Mouse (Mus musculus) CH12.LX (cell line): ENCODE data around the gene Tmem38b.

Experiments
- CTCF ChIP-seq, 2 experiments: IDR thresholded peaks in 1 of 2; conservative IDR thresholded peaks in 1 of 2; 2 replicates each; pipeline ENCODE4 v1.5.1; 2011 to 2012; ENCODE audit warnings: low read depth in 2 of 2, low read length in 2 of 2, improper control_type of control experiment in 1 of 2, inconsistent platforms in 1 of 2, mild to moderate bottlenecking in 1 of 2, moderate library complexity in 1 of 2
- E2F4 ChIP-seq: IDR thresholded peaks from 2 replicates; pipeline ENCODE4 v1.6.1; 2011; ENCODE audit warnings: low read depth, low read length, improper control_type of control experiment; ENCODE audit not compliant: insufficient replicate concordance
- EP300 ChIP-seq: IDR thresholded peaks from 2 replicates; pipeline ENCODE4 v1.6.1; 2011; ENCODE audit warnings: low read length, improper control_type of control experiment
- HCFC1 ChIP-seq: IDR thresholded peaks from 2 replicates; pipeline ENCODE4 v1.6.1; 2012; ENCODE audit warnings: low read depth, mild to moderate bottlenecking, inconsistent platforms, low read length, improper control_type of control experiment
- MAFK ChIP-seq: IDR thresholded peaks from 2 replicates; pipeline ENCODE4 v1.6.1; 2011; ENCODE audit warnings: low read length, improper control_type of control experiment; ENCODE audit not compliant: insufficient replicate concordance
- MAX ChIP-seq: IDR thresholded peaks from 2 replicates; pipeline ENCODE4 v1.6.1; 2011; ENCODE audit warnings: low read length, improper control_type of control experiment
- NELFE ChIP-seq: IDR thresholded peaks from 2 replicates; pipeline ENCODE4 v1.6.1; 2011; ENCODE audit warnings: low read depth, low read length, improper control_type of control experiment
- POLR2A ChIP-seq: IDR thresholded peaks from 2 replicates; pipeline ENCODE4 v1.6.1; 2011; ENCODE audit warnings: low read depth, mild to moderate bottlenecking, improper control_type of control experiment, low read length
- RAD21 ChIP-seq: IDR thresholded peaks from 2 replicates; pipeline ENCODE4 v1.6.1; 2011; ENCODE audit warnings: low read depth, mild to moderate bottlenecking, low read length, improper control_type of control experiment, moderate library complexity
- UBTF ChIP-seq: IDR thresholded peaks from 2 replicates; pipeline ENCODE4 v1.6.1; 2012; ENCODE audit warnings: low read depth, mild to moderate bottlenecking, inconsistent platforms, low read length, improper control_type of control experiment, moderate library complexity
- USF1 ChIP-seq: IDR thresholded peaks from 2 replicates; pipeline ENCODE4 v1.6.1; 2014; ENCODE audit warnings: low read depth, mild to moderate bottlenecking, inconsistent platforms, low read length, improper control_type of control experiment

- TF ChIP-seq NELFE: no peak
- no peak for TF ChIP-seq MAFK
- TF ChIP-seq RAD21: no peak
- TF ChIP-seq CTCF (conservative IDR thresholded peaks at IDR 0.05 in 1 of 2, IDR thresholded peaks at IDR 0.05 in 1 of 2; ENCODE audit: low read depth in 2 of 2, low read length in 2 of 2): no peak
- no peak for TF ChIP-seq HCFC1
- no peak for TF ChIP-seq POLR2A
- no peak for TF ChIP-seq USF1
- TF ChIP-seq EP300: no peak
- TF ChIP-seq E2F4: no peak
- no peak for TF ChIP-seq MAX
- TF ChIP-seq UBTF: no peak
Measured at GRCm38 (mm10) chr4:53845656-53846055, 19.8 kb downstream of the Tmem38b start.
